Mouse (Mus musculus) urinary bladder, postnatal 36 days (tissue): ENCODE data around the gene Ltbp1.

ENCODE experiments used
- DNase-seq, 2 experiments: peaks; one replicate each; pipeline ENCODE4 v3.0.0; 2022; ENCODE audit warnings: low spot score in 2 of 2, mixed read lengths in 1 of 2

Gene Ltbp1

DNA sequence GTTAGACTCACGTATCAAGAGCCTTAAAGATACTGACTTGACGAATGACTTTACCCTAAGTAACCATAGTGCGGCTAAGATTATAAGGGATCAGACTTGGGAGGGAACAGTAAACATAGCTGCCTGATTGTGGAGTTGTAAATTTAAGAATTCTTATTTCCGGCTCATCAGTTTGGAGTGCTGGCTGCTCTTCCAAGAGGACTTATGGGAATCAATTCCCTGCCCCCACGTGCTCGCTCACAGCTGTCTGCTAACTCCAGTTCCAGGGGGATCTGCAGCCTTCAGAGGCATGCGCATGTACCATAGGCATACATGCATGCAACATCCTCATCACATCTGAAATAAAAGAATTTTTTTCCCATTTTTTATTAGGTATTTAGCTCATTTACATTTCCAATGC is 61.0 kb downstream of the Ltbp1 start:
- no peak for DNase-seq

- DNase-seq: no peak
Observed at GRCm38 (mm10) chr17:75067314-75067713, 61.9 kb downstream of the Ltbp1 start.

- DNase-seq: no peak
Observed at GRCm38 (mm10) chr17:75069232-75069631, 63.9 kb downstream of the Ltbp1 start.

- no peak for DNase-seq
Observed at GRCm38 (mm10) chr17:75071174-75071573, 65.8 kb downstream of the Ltbp1 start.

- no peak for DNase-seq
Observed at GRCm38 (mm10) chr17:75071749-75072148, 66.4 kb downstream of the Ltbp1 start.

GRCm38 (mm10) chr17:75073887-75074286 is 68.5 kb downstream of the Ltbp1 start:
- DNase-seq: no peak

GRCm38 (mm10) chr17:75074978-75075699 is 69.8 kb downstream of the Ltbp1 start:
- DNase-seq: no peak

DNA sequence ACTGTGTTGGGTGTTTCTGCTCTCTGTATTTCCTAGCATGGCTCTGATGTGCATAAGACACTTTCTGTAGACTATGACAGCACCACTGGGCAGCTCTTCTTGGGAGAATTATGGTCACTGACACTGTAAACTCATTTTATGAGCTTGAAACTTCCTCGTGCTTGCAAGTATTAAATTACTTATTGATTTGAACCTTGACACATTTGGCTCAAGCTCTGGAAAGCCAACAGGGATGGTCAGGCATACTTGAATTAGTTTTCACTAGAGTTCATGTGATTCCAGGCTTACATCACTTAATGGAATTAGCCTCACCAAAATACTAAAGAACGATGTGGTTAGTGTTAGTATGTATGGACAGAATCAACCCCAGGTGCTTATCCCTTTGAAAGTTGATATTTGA is 76.0 kb downstream of the Ltbp1 start:
- DNase-seq: no peak

- no peak for DNase-seq
Observed at GRCm38 (mm10) chr17:75082449-75082848, 77.1 kb downstream of the Ltbp1 start.

DNA sequence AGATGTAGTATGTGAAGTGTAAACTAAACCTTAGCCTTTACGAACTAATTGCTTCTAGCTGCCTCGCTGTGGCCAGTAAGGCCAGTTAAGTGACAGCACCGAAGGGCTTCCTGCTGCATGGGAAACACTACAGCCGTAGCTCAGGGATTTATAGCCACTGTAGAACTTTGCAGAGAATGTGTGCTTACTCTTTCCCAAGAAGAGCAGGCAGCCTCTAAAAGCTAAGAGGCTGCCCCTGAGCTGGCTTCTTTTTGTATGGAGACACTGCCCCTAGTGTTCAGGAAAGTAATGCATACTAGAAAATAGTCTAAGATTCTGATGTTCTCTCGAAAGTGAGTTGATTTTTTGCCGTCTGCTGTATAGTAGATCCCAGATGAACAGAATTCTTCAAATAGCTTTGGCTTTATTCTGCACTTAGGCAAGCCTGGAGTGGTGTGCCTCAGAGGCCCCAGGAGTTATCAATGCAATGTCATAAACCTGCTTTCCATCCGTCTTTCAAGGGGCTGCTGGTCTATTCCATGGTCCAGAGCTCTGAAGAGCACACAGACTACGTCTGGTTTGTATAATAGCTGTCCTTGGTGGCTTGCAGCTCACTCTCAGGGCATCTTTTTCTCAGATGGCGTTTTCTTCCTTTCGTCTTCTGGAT is 82.1 kb downstream of the Ltbp1 start:
- no peak for DNase-seq

- no peak for DNase-seq
Observed at GRCm38 (mm10) chr17:75088232-75088631, 82.9 kb downstream of the Ltbp1 start.

- no peak for DNase-seq
Observed at GRCm38 (mm10) chr17:75088727-75089126, 83.4 kb downstream of the Ltbp1 start.

DNA sequence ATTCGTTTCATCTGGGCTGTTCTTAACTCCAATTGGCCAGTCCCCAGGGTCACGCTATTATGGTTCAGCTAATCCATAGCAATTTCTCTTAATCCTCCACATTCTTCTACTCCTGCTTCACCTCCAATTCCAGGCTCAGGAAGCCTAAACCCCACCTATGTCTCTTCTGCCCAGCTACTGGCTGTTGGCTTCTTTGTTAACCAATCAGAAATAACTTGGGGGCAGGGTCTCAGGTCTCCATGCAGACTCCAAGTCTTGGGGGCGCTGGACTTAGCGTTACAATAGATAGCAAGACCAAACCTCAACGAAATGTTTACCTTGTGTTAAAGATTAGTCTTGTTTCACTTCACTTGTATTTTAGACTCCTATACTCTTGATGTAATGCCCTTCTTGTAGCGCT is 85.2 kb downstream of the Ltbp1 start:
- no peak for DNase-seq

DNA sequence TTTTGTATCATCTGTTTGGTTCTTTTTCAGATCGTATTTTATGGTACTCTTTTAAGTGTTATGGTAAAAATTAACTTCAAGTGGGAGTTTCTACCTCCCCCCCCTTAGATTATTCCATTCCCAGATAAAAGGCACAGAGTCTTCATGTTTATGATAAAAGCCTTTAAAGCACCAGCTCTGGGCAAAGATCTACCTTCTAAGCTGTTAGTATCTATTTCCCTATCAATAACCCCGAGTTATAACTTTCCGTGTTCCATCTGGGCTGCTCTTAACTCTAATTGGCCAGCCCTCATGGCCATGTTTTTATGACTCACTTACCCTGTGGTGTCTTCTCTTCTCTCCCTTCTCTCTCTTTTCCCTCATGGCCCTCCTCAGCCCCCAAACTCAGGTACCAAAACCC is 88.2 kb downstream of the Ltbp1 start:
- DNase-seq: no peak

DNA sequence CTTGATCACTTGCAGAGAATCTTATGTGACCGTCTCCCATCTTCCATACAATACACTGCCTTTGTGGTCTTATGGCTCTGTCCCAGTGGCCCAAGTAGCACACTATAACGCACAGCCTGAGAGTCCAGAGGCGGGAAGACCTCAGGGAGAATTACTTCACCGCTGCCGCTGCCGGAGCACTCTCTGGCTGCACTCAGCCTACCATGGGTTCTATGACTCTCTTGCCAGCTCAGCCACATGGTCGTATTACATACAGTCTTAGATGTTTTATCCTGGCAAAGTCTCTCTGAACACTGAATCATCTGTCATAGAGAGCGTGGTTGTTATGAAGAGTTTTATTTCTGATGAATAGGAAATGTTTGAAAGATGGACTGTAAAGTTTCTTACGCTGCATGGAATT is 89.2 kb downstream of the Ltbp1 start:
- DNase-seq: no peak

DNA sequence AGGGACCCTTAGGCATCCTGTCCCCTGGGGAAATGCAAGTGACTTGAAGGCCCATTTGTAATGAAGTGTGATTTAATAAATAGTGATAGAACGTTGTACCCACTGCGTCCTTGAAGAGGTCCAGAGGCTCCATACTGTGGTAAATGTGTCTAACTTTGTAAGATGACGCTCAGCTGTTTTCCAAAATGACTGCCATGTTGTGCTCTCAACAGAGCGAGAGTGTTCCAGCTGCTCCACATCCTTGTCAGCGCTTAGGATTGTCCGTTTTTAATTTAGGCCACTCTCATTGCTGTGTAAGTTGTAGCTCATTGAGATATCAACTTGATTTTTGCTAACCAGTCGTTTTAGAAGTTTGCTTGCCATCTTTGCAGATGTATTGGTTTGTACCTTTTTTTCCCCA is 91.4 kb downstream of the Ltbp1 start:
- DNase-seq: no peak

DNA sequence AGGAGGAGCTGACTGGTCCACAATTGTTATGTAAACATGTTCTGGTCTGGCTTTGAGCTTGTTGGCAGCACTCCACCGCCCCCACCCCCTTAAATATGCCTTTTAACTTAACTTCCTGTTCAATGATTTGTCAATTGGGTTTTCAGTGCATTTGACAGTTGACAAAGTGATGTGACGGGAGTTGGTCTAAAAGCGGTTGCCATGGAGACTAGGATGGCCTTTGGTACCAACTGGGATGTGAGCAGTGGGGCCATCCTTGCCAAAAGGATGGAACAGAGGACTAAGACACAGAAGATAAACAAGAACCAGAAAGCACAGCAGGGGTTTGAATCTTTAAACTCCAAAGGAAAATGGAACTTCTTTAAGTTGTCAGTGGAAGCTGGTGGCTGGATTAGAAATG is 92.0 kb downstream of the Ltbp1 start:
- no peak for DNase-seq

- no peak for DNase-seq
Observed at GRCm38 (mm10) chr17:75101215-75101614, 95.8 kb downstream of the Ltbp1 start.

GRCm38 (mm10) chr17:75101994-75102393 is 96.6 kb downstream of the Ltbp1 start:
- DNase-seq: no peak

GRCm38 (mm10) chr17:75107412-75107811 is 102.0 kb downstream of the Ltbp1 start:
- no peak for DNase-seq

GRCm38 (mm10) chr17:75107879-75108278 is 102.5 kb downstream of the Ltbp1 start:
- no peak for DNase-seq

- no peak for DNase-seq
Observed at GRCm38 (mm10) chr17:75109081-75109716, 103.8 kb downstream of the Ltbp1 start.
